Mouse (Mus musculus): ENCODE results near the gene Cadps2. TPM values are rescaled to one million over a fixed set of nuclear protein-coding genes. Genes with fewer than 3 reads are reported as not detected.

Gene Cadps2
- polyA plus RNA-seq, 1 experiment from 2014 or later = 9.1 TPM

- Histone ChIP-seq H3K27me3 (ENCODE audit: control insufficient read depth, insufficient read depth, low read length) (no peaks in the 10 kb centered on the region), H3K4me3 (ENCODE audit: low read length) (no peak overlapping the region), H3K4me1 (ENCODE audit: control insufficient read depth, insufficient read depth, low read length) (no peaks in the 10 kb centered on the region), H3K27ac (ENCODE audit: low read depth, low read length) (no peak overlapping the region), H3K4me2 (replicated peaks; ENCODE audit: low read depth, low read length) (no peak overlapping the region), H3K9me3 (ENCODE audit: control insufficient read depth, low read length) (no peaks in the 10 kb centered on the region), H3K9ac (ENCODE audit: low read depth, low read length) (no peak overlapping the region), H3K36me3 (ENCODE audit: control insufficient read depth, insufficient read depth, low read length) (no peaks in the 10 kb centered on the region)
- ATAC-seq (ENCODE audit: low FRiP score, low TSS enrichment) = no peak
- 63% methylated on average over 5 of the region's 5 CpGs for WGBS
These were observed 452.5 kb downstream of the Cadps2 start for GRCm38 (mm10) chr6:23386711-23387110.

DNA sequence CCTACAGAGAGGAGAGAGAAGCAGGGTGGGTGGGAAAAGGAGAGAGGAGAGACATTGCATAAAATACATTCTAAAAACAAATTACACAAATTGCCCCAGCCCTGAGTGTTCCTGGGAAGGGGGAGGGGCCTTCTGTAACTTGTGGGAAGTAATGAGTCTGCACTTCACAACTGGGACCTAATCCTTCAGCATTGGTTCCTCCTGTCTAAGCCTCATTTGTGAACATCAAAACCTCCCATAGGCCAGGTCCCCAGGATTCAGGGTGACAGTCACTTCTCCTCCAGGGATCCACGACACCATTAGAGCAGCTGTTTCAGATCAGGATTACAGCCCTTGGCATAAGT, 456.2 kb downstream of the Cadps2 start:
- Histone ChIP-seq H3K9ac (ENCODE audit: low read depth, low read length) (no peak overlapping the region), H3K27ac (ENCODE audit: low read depth, low read length) (no peak overlapping the region), H3K4me2 (replicated peaks; ENCODE audit: low read depth, low read length) (no peak overlapping the region), H3K9me3 (ENCODE audit: control insufficient read depth, low read length) (no peaks in the 10 kb centered on the region), H3K4me1 (ENCODE audit: control insufficient read depth, insufficient read depth, low read length) (no peaks in the 10 kb centered on the region), H3K4me3 (ENCODE audit: low read length) (no peak overlapping the region), H3K27me3 (ENCODE audit: control insufficient read depth, insufficient read depth, low read length) (no peaks in the 10 kb centered on the region), H3K36me3 (ENCODE audit: control insufficient read depth, insufficient read depth, low read length) (no peaks in the 10 kb centered on the region)
- WGBS = 22% methylated on average over 1 of the region's 1 CpGs
- no peak for ATAC-seq (ENCODE audit: low FRiP score, low TSS enrichment)

DNA sequence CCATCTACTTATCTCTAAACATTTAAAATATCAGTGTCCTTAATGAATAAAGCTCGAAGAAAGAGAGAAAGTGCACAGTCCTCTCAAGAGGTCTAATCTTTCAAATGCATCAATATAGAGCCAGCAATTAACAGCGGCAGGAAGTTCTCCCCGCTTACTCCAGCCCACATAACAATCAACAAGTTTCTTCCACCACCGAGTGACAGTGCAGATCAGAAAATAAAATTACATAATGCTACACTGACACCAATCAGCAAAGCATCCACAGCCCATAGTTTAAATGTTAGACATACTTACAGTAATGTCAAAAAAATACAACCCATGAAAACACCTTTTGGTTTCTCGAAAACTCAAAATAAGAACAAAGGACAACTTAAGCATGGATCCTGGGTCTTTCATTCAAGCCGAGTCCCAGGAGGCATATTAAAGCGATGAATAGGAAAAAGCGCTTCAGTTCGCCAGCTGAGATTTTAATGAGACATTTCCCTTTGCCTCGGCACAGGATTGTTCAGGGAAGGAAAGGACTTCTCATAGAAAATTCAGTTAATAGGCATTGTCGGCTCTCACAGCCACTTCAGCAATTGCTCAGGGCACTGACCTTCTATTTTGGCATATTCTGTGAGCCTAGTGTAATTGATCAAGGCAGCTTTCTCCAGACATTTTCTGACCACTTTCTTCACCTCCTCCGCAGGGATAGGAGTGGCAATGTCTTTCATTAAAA, 456.8 kb downstream of the Cadps2 start:
- H3K9ac ChIP-seq (ENCODE audit: low read depth, low read length) = no peak overlapping the region
- WGBS = 44% methylated on average over 12 of the region's 12 CpGs
- H3K4me2 ChIP-seq (replicated peaks; ENCODE audit: low read depth, low read length) = no peak overlapping the region; the same call in 1 of the 2 replicates

GRCm38 (mm10) chr6:23376327-23376726, 462.9 kb downstream of the Cadps2 start:
- Histone ChIP-seq H3K27ac (ENCODE audit: low read depth, low read length) (no peak overlapping the region), H3K4me1 (ENCODE audit: control insufficient read depth, insufficient read depth, low read length) (no peaks in the 10 kb centered on the region), H3K4me2 (replicated peaks; ENCODE audit: low read depth, low read length) (no peak overlapping the region), H3K27me3 (ENCODE audit: control insufficient read depth, insufficient read depth, low read length) (no peaks in the 10 kb centered on the region), H3K9me3 (ENCODE audit: control insufficient read depth, low read length) (no peaks in the 10 kb centered on the region), H3K9ac (ENCODE audit: low read depth, low read length) (no peak overlapping the region), H3K4me3 (ENCODE audit: low read length) (no peak overlapping the region), H3K36me3 (ENCODE audit: control insufficient read depth, insufficient read depth, low read length) (no peaks in the 10 kb centered on the region)
- 93% methylated on average over 7 of the region's 7 CpGs for WGBS
- ATAC-seq (ENCODE audit: low FRiP score, low TSS enrichment) = no peak

More for the DNA sequence above, 456.8 kb downstream of the Cadps2 start:
- no peaks in the 10 kb centered on the region for H3K4me1 ChIP-seq (ENCODE audit: control insufficient read depth, insufficient read depth, low read length)
- no peaks in the 10 kb centered on the region for H3K27me3 ChIP-seq (ENCODE audit: control insufficient read depth, insufficient read depth, low read length)
- no peaks in the 10 kb centered on the region for H3K36me3 ChIP-seq (ENCODE audit: control insufficient read depth, insufficient read depth, low read length)
- no peak for ATAC-seq (ENCODE audit: low FRiP score, low TSS enrichment)
- H3K4me3 ChIP-seq (ENCODE audit: low read length) = no peak overlapping the region
- H3K9me3 ChIP-seq (ENCODE audit: control insufficient read depth, low read length) = no peaks in the 10 kb centered on the region
- H3K27ac ChIP-seq (ENCODE audit: low read depth, low read length) = no peak overlapping the region

DNA sequence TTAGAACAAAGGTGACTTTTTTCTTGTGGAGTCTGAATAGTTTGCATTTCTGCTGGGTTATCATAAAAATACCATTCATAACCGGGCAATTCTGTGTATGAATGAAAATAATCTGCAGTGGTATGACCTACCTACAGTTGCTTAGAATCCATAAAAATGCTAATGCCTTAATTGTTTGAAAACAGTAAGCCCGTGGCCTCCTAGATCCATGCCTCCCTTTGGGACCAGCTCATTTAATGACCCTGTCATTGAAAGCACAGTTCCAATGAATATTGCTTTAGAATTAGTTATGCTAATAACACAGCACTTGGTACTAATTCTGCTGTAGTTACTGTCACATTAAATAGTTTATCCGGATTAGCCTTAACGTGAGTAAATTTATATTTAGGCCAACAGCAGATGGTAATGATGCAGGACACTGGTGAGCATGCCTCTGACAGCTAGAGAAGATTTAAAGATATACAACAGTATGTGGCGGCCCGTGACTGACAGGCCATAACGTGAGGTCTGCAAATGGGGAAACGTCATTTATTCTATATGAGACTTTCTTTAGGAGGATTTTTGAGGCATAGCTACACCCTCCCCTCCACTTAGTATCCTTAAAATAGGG, 477.3 kb downstream of the Cadps2 start:
- Histone ChIP-seq H3K27ac (ENCODE audit: low read depth, low read length) (no peak overlapping the region), H3K9ac (ENCODE audit: low read depth, low read length) (no peak overlapping the region), H3K4me3 (ENCODE audit: low read length) (no peak overlapping the region), H3K27me3 (ENCODE audit: control insufficient read depth, insufficient read depth, low read length) (no peaks in the 10 kb centered on the region), H3K9me3 (ENCODE audit: control insufficient read depth, low read length) (no peaks in the 10 kb centered on the region), H3K4me1 (ENCODE audit: control insufficient read depth, insufficient read depth, low read length) (no peaks in the 10 kb centered on the region), H3K36me3 (ENCODE audit: control insufficient read depth, insufficient read depth, low read length) (no peaks in the 10 kb centered on the region), H3K4me2 (replicated peaks; ENCODE audit: low read depth, low read length) (no peak overlapping the region)
- WGBS = 62% methylated on average over 8 of the region's 8 CpGs
- no peak for ATAC-seq (ENCODE audit: low FRiP score, low TSS enrichment)

DNA sequence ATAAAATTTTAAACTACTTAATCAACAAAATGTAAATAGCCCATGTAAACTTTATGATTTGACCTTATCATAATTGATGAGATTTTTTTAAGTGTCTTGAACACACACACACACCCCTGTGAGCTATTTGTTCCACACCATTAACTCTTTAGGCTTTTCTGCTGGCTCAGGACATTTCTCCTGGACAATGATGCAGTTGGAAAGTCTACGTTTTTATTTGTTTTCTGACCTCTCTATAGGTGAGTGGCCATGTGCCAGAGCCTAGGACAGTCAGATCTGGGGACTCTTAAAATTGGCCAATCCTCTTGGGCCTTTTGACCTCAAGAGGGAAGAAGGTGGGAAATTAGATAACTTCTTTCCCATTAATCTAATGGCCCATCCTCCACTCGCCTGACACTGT, 478.6 kb downstream of the Cadps2 start:
- no peak overlapping the region for H3K9ac ChIP-seq (ENCODE audit: low read depth, low read length)
- H3K27ac ChIP-seq (ENCODE audit: low read depth, low read length) = no peak overlapping the region
- no peak overlapping the region for H3K4me3 ChIP-seq (ENCODE audit: low read length)
- no peaks in the 10 kb centered on the region for H3K4me1 ChIP-seq (ENCODE audit: control insufficient read depth, insufficient read depth, low read length)
- ATAC-seq (ENCODE audit: low FRiP score, low TSS enrichment) = peak; percentile 83
- 31% methylated on average over 2 of the region's 2 CpGs for WGBS
- H3K4me2 ChIP-seq (replicated peaks; ENCODE audit: low read depth, low read length) = no peak overlapping the region
- no peaks in the 10 kb centered on the region for H3K36me3 ChIP-seq (ENCODE audit: control insufficient read depth, insufficient read depth, low read length)
- H3K9me3 ChIP-seq (ENCODE audit: control insufficient read depth, low read length) = no peaks in the 10 kb centered on the region
- H3K27me3 ChIP-seq (ENCODE audit: control insufficient read depth, insufficient read depth, low read length) = no peaks in the 10 kb centered on the region

GRCm38 (mm10) chr6:23356141-23356540, 483.1 kb downstream of the Cadps2 start:
- Histone ChIP-seq H3K4me3 (ENCODE audit: low read length) (no peak overlapping the region), H3K27me3 (ENCODE audit: control insufficient read depth, insufficient read depth, low read length) (no peaks in the 10 kb centered on the region), H3K27ac (ENCODE audit: low read depth, low read length) (no peak overlapping the region), H3K9me3 (ENCODE audit: control insufficient read depth, low read length) (no peaks in the 10 kb centered on the region), H3K36me3 (ENCODE audit: control insufficient read depth, insufficient read depth, low read length) (no peaks in the 10 kb centered on the region), H3K4me1 (ENCODE audit: control insufficient read depth, insufficient read depth, low read length) (no peaks in the 10 kb centered on the region), H3K9ac (ENCODE audit: low read depth, low read length) (no peak overlapping the region), H3K4me2 (replicated peaks; ENCODE audit: low read depth, low read length) (no peak overlapping the region)
- WGBS = 56% methylated on average over 4 of the region's 4 CpGs
- no peak for ATAC-seq (ENCODE audit: low FRiP score, low TSS enrichment)

DNA sequence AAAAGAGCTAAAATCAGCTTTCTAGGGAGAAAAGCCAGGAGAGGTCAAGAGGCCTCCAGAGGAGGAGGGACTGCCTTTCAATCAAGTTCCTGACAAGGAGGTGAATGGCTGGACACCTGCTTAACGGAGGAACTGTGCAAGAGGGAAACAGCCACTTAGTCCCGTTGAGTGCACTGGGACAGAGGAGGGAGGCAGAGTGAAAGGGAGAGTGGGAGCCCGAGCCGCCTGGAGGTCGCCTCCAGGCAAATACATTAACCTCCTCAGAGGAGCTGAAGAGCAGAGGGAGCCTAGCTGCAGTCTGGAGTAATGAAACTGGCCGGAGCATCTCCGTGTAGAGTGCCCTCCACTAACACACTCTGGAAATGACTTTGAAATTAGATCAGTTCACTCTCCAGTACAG, 485.7 kb downstream of the Cadps2 start:
- WGBS = 3% methylated on average over 7 of the region's 7 CpGs
- H3K27ac ChIP-seq (ENCODE audit: low read depth, low read length) = no peak overlapping the region
- peak; percentile 60; the same call in 1 of the 2 replicates for ATAC-seq (ENCODE audit: low FRiP score, low TSS enrichment)

DNA sequence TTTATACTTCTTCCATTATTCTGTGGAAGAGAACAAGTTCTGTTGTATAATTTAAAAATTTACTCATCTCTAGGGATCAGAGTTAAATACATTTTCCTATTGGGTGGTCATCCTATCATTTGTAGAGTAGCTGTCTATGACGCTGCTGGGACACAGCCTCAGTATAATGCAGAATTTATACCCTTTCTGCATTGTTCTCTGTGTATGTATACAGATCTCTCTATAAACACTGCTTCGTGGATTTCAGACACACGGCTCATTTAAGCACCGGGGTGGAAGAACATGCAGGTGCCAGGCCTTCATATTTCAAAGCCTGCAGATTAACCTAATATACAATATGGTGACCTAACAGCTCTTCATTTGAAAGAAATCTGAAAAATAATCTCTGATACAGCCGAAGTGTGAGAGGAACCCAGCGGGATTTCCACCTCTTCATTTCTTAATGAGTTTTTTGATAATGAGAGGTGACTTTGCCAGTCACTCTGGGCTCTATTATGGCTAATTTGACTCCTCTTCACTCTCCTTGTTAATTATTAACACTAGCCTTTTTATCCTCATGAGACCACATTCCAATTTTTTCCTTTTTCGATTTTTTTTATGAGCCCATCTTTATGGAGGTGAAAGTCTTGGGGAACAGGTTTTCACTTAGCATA, 501.7 kb downstream of the Cadps2 start:
- ATAC-seq (ENCODE audit: low FRiP score, low TSS enrichment) = no peak
- Histone ChIP-seq H3K9me3 (ENCODE audit: control insufficient read depth, low read length) (no peaks in the 10 kb centered on the region), H3K4me1 (ENCODE audit: control insufficient read depth, insufficient read depth, low read length) (no peaks in the 10 kb centered on the region), H3K36me3 (ENCODE audit: control insufficient read depth, insufficient read depth, low read length) (no peaks in the 10 kb centered on the region), H3K4me2 (replicated peaks; ENCODE audit: low read depth, low read length) (no peak overlapping the region), H3K27me3 (ENCODE audit: control insufficient read depth, insufficient read depth, low read length) (no peaks in the 10 kb centered on the region), H3K9ac (ENCODE audit: low read depth, low read length) (no peak overlapping the region), H3K27ac (ENCODE audit: low read depth, low read length) (no peak overlapping the region), H3K4me3 (ENCODE audit: low read length) (no peak overlapping the region)
- WGBS = 82% methylated on average over 7 of the region's 7 CpGs

More for the DNA sequence above, 485.7 kb downstream of the Cadps2 start:
- Histone ChIP-seq H3K27me3 (ENCODE audit: control insufficient read depth, insufficient read depth, low read length) (no peaks in the 10 kb centered on the region), H3K4me1 (ENCODE audit: control insufficient read depth, insufficient read depth, low read length) (no peaks in the 10 kb centered on the region), H3K4me2 (replicated peaks; ENCODE audit: low read depth, low read length) (no peak overlapping the region), H3K9me3 (ENCODE audit: control insufficient read depth, low read length) (no peaks in the 10 kb centered on the region), H3K4me3 (ENCODE audit: low read length) (no peak overlapping the region), H3K36me3 (ENCODE audit: control insufficient read depth, insufficient read depth, low read length) (no peaks in the 10 kb centered on the region), H3K9ac (ENCODE audit: low read depth, low read length) (no peak overlapping the region)
